28 mouse cellular contexts compared by ENCODE assay signal in genomic region chr13:49218651-49219050, GRCm38 (mm10). TPM values are rescaled to one million over a fixed set of nuclear protein-coding genes. Genes with fewer than 3 reads are reported as not detected.
A peak's percentile ranks its signal among the peaks of the same experiment; 100 is the strongest.
DNase-seq lines count a peak whose midpoint lies in the region; ATAC-seq lines count a peak whose summit lies in the region.
"Had no signal": no experiment of that assay in that cellular context is flagged by ENCODE, and none has a peak within 500 bp of the region (broad histone marks: within the 10 kb centered on the region; RNA-seq: fewer than 3 reads in every experiment).

No protein-coding gene starts in this region.

- peaks cover 9% of the 10 kb centered on the region; the same call in 1 of the 2 replicates for H3K27me3 ChIP-seq in hindbrain, embryonic 11.5 days (ENCODE audit: control insufficient read depth, insufficient read depth, low read length)
- H3K27me3 ChIP-seq in hindbrain, embryonic 16.5 days (replicated peaks; ENCODE audit: control insufficient read depth, insufficient read depth, low read length): peaks cover 8% of the 10 kb centered on the region; the same call in 1 of the 2 replicates
- H3K27me3 ChIP-seq: intestine, embryonic 15.5 days had no signal

- H3K4me2 ChIP-seq in hindbrain, embryonic 11.5 days (replicated peaks; ENCODE audit: low read depth, low read length): no peak overlapping the region
- no peak overlapping the region for H3K4me2 ChIP-seq in hindbrain, embryonic 16.5 days (ENCODE audit: low read length)
- H3K4me2 ChIP-seq: embryonic facial prominence, embryonic 13.5 days; forebrain, embryonic 13.5 days; heart, embryonic 13.5 days; hindbrain, embryonic 12.5 days; hindbrain, embryonic 15.5 days; intestine, embryonic 15.5 days had no signal

- no peak for ATAC-seq in hindbrain, embryonic 11.5 days (ENCODE audit: low FRiP score)
- ATAC-seq in hindbrain, embryonic 16.5 days: no peak
- ATAC-seq: activated CD4-positive, CD25-positive, alpha-beta regulatory T cell, adult 4 months; forebrain, embryonic 13.5 days; forebrain, embryonic 16.5 days; intestine, embryonic 15.5 days had no signal

- no peaks in the 10 kb centered on the region for H3K9me3 ChIP-seq in hindbrain, embryonic 11.5 days (ENCODE audit: control insufficient read depth, low read length)
- H3K9me3 ChIP-seq in hindbrain, embryonic 16.5 days (ENCODE audit: control insufficient read depth, low read length): peaks cover 3% of the 10 kb centered on the region; the same call in 1 of the 2 replicates
- H3K9me3 ChIP-seq: hindbrain, embryonic 12.5 days; hindbrain, embryonic 15.5 days; intestine, embryonic 15.5 days had no signal

- no peak overlapping the region for H3K4me3 ChIP-seq in hindbrain, embryonic 11.5 days (ENCODE audit: low read depth, low read length)
- H3K4me3 ChIP-seq in hindbrain, embryonic 16.5 days (ENCODE audit: low read length): no peak overlapping the region
- H3K4me3 ChIP-seq: embryonic facial prominence, embryonic 13.5 days; forebrain, embryonic 10.5 days; forebrain, embryonic 13.5 days; heart, adult 2 months; heart, embryonic 10.5 days; heart, embryonic 13.5 days; hindbrain, embryonic 12.5 days; hindbrain, embryonic 15.5 days; intestine, embryonic 15.5 days had no signal

- 50% methylated on average over 3 of the region's 3 CpGs for WGBS in hindbrain, embryonic 11.5 days
- WGBS in hindbrain, embryonic 16.5 days: 48% methylated on average over 3 of the region's 3 CpGs

- peak; percentile 44 for DNase-seq in embryo, embryonic 10 days (ENCODE audit: low spot score)
- no peak for DNase-seq in embryo, embryonic 9.5 days (ENCODE audit: extremely low spot score)
- peak; percentile 16 for DNase-seq in hindbrain, embryonic 11.5 days (ENCODE audit: low spot score)
- peak; percentile 61 for DNase-seq in retina, adult 2 months (ENCODE audit: low read depth, low spot score)
- peak; percentile 68 for DNase-seq in retina, postnatal 7 days (ENCODE audit: low read depth, low spot score)
- DNase-seq in urinary bladder, postnatal 10 days (ENCODE audit: low spot score): no peak
- DNase-seq in cerebellum, adult 18-20 months: no peak
- DNase-seq: adrenal gland, adult 8-10 months; adrenal gland, postnatal 25 days; cerebellum, adult 8-10 months; cerebellum, postnatal 10 days; cerebellum, postnatal 36 days; gastrocnemius, postnatal 10 days; gastrocnemius, postnatal 36 days; heart, adult 2 months; heart, postnatal 14 days; heart, postnatal 4 days had no signal

- no peak overlapping the region for H3K9ac ChIP-seq in hindbrain, embryonic 11.5 days (ENCODE audit: low read depth, low read length)
- no peak overlapping the region for H3K9ac ChIP-seq in hindbrain, embryonic 16.5 days (ENCODE audit: low read depth, low read length)
- H3K9ac ChIP-seq: embryonic facial prominence, embryonic 13.5 days; forebrain, embryonic 13.5 days; heart, embryonic 13.5 days; hindbrain, embryonic 12.5 days; hindbrain, embryonic 15.5 days; intestine, embryonic 15.5 days had no signal

- H3K4me1 ChIP-seq in hindbrain, embryonic 11.5 days (replicated peaks; ENCODE audit: control insufficient read depth, insufficient read depth, low read length): no peaks in the 10 kb centered on the region
- peaks cover 22% of the 10 kb centered on the region for H3K4me1 ChIP-seq in hindbrain, embryonic 16.5 days (ENCODE audit: control insufficient read depth, insufficient read depth, low read depth, low read length)

- no peak overlapping the region for H3K27ac ChIP-seq in hindbrain, embryonic 11.5 days (ENCODE audit: low read depth, low read length)
- H3K27ac ChIP-seq in hindbrain, embryonic 16.5 days (ENCODE audit: low read depth, low read length): no peak overlapping the region
- H3K27ac ChIP-seq: embryonic facial prominence, embryonic 13.5 days; forebrain, embryonic 10.5 days; forebrain, embryonic 13.5 days; heart, adult 2 months; heart, embryonic 10.5 days; heart, embryonic 13.5 days; hindbrain, embryonic 12.5 days; hindbrain, embryonic 15.5 days; intestine, embryonic 15.5 days had no signal

- no peaks in the 10 kb centered on the region for H3K36me3 ChIP-seq in hindbrain, embryonic 11.5 days (ENCODE audit: control insufficient read depth, insufficient read depth, low read length)
- H3K36me3 ChIP-seq in hindbrain, embryonic 16.5 days (ENCODE audit: control insufficient read depth, insufficient read depth, low read length): no peaks in the 10 kb centered on the region
- H3K36me3 ChIP-seq: embryonic facial prominence, embryonic 13.5 days; forebrain, embryonic 10.5 days; heart, embryonic 10.5 days; heart, embryonic 13.5 days; hindbrain, embryonic 12.5 days; hindbrain, embryonic 15.5 days; intestine, embryonic 15.5 days had no signal

RNA-seq across cellular contexts. Expression of gene Card19, which starts 2.8 kb away (rescaled TPM):
- polyA plus RNA-seq in hindbrain, embryonic 11.5 days (2014; fragmentation: Nextera tagmentation; extraction: Ambion mirVana): 20.3 and 27.4 TPM in 2 replicates
- 37.7 and 38.8 TPM in 2 replicates for polyA plus RNA-seq in hindbrain, embryonic 16.5 days (2015; fragmentation: Nextera tagmentation; extraction: Ambion mirVana)

RNA-seq across cellular contexts. Expression of gene Susd3, which starts 29.9 kb away (rescaled TPM):
- polyA plus RNA-seq in hindbrain, embryonic 11.5 days (2014; fragmentation: Nextera tagmentation; extraction: Ambion mirVana): 0.63 and 0.73 TPM in 2 replicates
- polyA plus RNA-seq in hindbrain, embryonic 16.5 days (2015; fragmentation: Nextera tagmentation; extraction: Ambion mirVana): 0.56 and 0.85 TPM in 2 replicates

RNA-seq across cellular contexts. Expression of gene Ninj1, which starts 31.4 kb away (rescaled TPM):
- 20.6 and 21.5 TPM in 2 replicates for polyA plus RNA-seq in hindbrain, embryonic 11.5 days (2014; fragmentation: Nextera tagmentation; extraction: Ambion mirVana)
- 35.5 and 40.2 TPM in 2 replicates for polyA plus RNA-seq in hindbrain, embryonic 16.5 days (2015; fragmentation: Nextera tagmentation; extraction: Ambion mirVana)

Comparison
In these comparisons a context has a peak if more than half of its experiments do, and no peak if none do; other contexts are left out.
1. DNase-seq: peak in embryo, embryonic 10 days (single experiment), hindbrain, embryonic 11.5 days (single experiment), retina, adult 2 months (single experiment) and retina, postnatal 7 days (single experiment); none in embryo, embryonic 9.5 days (single experiment), urinary bladder, postnatal 10 days (single experiment) and cerebellum, adult 18-20 months (0 of 2).